Mouse (Mus musculus) stomach, embryonic 14.5 days (tissue): ENCODE data around the gene Dock9. TPM values are rescaled to one million over a fixed set of nuclear protein-coding genes. Genes with fewer than 3 reads are reported as not detected.

Experiments
- ATAC-seq: fragments of 200-750 bp; cut with Nextera tagmentation; 2 replicates; pipeline ENCODE4 v1.8.0; 2017; ENCODE audit warnings: low read depth, moderate TSS enrichment; ENCODE audit not compliant: insufficient number of reproducible peaks, insufficient read depth, low FRiP score
- H3K27ac ChIP-seq: fragments of 300-500 bp; sonication (generic); 2 replicates; pipeline ENCODE4 v1.5.1; 2014; ENCODE audit warnings: mild to moderate bottlenecking, low read length, moderate library complexity, mixed read lengths
- H3K27me3 ChIP-seq: fragments of 300-500 bp; sonication (generic); 2 replicates; pipeline ENCODE4 v1.6.1; 2014; ENCODE audit warnings: low read length, control low read depth, mixed read lengths; ENCODE audit not compliant: control insufficient read depth, insufficient read depth
- H3K36me3 ChIP-seq: fragments of 300-500 bp; sonication (generic); 2 replicates; pipeline ENCODE4 v1.6.1; 2014; ENCODE audit warnings: mild to moderate bottlenecking, control low read depth, low read length, moderate library complexity, mixed read lengths; ENCODE audit not compliant: control insufficient read depth, insufficient read depth
- H3K4me1 ChIP-seq: fragments of 300-500 bp; sonication (generic); 2 replicates; pipeline ENCODE4 v1.6.1; 2014; ENCODE audit warnings: low read length, control low read depth, mixed read lengths; ENCODE audit not compliant: control insufficient read depth, insufficient read depth
- H3K4me2 ChIP-seq: fragments of 300-500 bp; sonication (generic); replicated peaks from 2 replicates; pipeline ENCODE4 v1.6.1; 2014; ENCODE audit warnings: low read depth, low read length, control low read depth
- H3K4me3 ChIP-seq: fragments of 300-500 bp; sonication (generic); 2 replicates; pipeline ENCODE4 v1.5.1; 2014; ENCODE audit warnings: low read depth, low read length, control low read depth
- H3K9ac ChIP-seq: fragments of 300-500 bp; sonication (generic); replicated peaks from 2 replicates; pipeline ENCODE4 v1.6.1; 2014; ENCODE audit warnings: low read depth, mild to moderate bottlenecking, control low read depth, low read length, moderate library complexity, mixed read lengths
- H3K9me3 ChIP-seq: fragments of 300-500 bp; sonication (generic); 2 replicates; pipeline ENCODE4 v1.6.1; 2016; ENCODE audit warnings: low read depth, low read length, control low read depth; ENCODE audit not compliant: control insufficient read depth
- WGBS: fragments of 180-500 bp; shearing (Covaris S2); extraction: QIAGEN DNeasy Blood & Tissue Kit; methylation state at CpG from one replicate; pipeline ENCODE4 v1.1.7; 2014; 5-methylcytosine and 5-hydroxymethylcytosine counted together
- polyA plus RNA-seq: library from polyadenylated mRNA; unstranded; fragments of >200 nt; fragmentation: Nextera tagmentation; extraction: Ambion mirVana; gene quantifications from 2 replicates; pipeline ENCODE4 v1.2.1, GENCODE M21; 2014

The Dock9 gene
- polyA plus RNA-seq, 1 experiment from 2014 or later = 28.0 TPM

DNA sequence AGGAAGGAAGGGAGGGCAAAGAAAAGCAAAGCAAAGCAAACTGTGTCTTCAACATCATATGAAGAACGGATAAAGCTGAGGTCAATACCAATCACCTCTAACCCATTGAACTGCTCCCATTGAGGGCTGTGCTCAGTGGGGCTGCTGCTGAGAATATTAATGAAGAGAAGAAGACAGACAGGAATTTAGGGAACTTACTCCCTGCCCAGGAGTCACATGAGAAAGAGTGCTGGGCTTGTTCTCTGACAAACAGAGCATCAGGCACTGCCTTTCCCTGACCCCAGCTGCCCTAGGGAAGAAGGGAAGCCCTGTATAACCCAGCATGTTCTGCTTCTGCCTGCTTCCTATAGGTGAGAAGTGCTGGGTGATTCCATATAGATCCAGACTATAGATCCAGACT, 109.5 kb downstream of the Dock9 start:
- no peaks in the 10 kb centered on the region for H3K27me3 ChIP-seq
- no peak overlapping the region for H3K4me2 ChIP-seq
- H3K9me3 ChIP-seq = no peaks in the 10 kb centered on the region
- no peak for ATAC-seq
- no peaks in the 10 kb centered on the region for H3K36me3 ChIP-seq
- H3K4me3 ChIP-seq = no peak overlapping the region
- H3K4me1 ChIP-seq = no peaks in the 10 kb centered on the region
- H3K27ac ChIP-seq = no peak overlapping the region
- no peak overlapping the region for H3K9ac ChIP-seq
- WGBS = 75% methylated on average over 1 of the region's 1 CpGs

DNA sequence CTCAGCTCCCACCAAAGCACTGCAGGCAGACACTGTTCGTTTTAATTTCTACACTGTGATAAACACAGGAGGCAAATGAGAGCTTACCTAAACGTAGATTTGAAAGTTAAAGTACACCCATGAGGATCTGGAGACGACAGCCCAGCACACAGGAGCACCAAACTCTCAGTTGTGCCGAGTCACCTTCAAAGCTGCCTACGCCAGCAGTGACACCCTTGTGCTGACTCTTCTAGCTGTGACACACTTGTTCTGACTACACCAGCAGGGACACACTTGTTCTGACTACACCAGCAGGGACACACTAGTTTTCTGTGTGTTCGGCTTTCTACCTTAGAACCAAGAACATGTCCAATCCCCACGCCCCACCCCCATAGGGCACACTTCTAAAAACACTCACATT, 110.4 kb downstream of the Dock9 start:
- Histone ChIP-seq H3K9me3 (no peaks in the 10 kb centered on the region), H3K9ac (no peak overlapping the region), H3K36me3 (no peaks in the 10 kb centered on the region), H3K27ac (no peak overlapping the region), H3K4me1 (no peaks in the 10 kb centered on the region), H3K4me3 (no peak overlapping the region), H3K27me3 (no peaks in the 10 kb centered on the region), H3K4me2 (no peak overlapping the region)
- 65% methylated on average over 7 of the region's 7 CpGs for WGBS
- no peak for ATAC-seq

DNA sequence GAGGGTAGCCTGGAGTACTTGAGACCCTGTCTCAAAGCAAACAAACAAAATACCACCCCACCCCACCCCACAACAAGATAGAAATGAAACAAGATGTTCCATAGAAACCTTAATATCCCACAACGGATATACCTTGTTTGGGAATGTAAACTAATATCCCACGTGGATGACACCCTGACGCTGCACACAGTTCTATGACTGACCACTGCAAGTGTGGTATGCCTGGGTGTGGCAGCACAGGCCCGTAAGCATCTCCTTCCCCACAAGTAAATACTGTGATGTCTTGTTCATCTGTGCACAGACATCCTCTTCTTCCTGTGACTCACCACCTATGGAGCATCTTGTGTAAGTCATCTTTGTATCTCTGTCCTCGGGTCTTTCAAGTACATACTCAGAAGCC, 118.7 kb downstream of the Dock9 start:
- Histone ChIP-seq H3K9me3 (no peaks in the 10 kb centered on the region), H3K9ac (no peak overlapping the region), H3K27ac (no peak overlapping the region), H3K36me3 (peaks cover 3% of the 10 kb centered on the region; the same call in 1 of the 2 replicates), H3K4me2 (no peak overlapping the region), H3K4me1 (peaks cover 20% of the 10 kb centered on the region), H3K4me3 (no peak overlapping the region), H3K27me3 (no peaks in the 10 kb centered on the region)
- no peak for ATAC-seq
- 75% methylated on average over 5 of the region's 5 CpGs for WGBS

DNA sequence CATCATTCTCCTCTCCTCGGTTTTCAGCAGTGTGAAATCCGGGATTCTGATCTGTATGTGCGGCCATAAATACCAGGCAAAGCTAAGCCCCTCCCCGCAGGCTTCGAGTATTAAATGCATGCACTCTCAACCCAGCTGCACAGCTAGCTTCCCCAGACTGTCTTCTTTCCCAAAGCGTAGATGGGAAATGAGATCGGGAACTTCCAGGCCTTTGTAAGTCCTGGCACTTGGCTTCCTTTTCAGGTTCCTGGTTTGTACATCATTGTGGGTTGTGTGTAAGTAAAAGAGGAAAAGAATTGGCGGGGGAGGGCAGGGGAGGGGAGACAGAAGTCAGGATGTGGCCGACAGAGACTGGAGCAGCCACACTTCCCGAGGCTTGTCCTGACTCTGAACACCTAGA, 119.2 kb downstream of the Dock9 start:
- Histone ChIP-seq H3K4me1 (peaks cover 20% of the 10 kb centered on the region), H3K27ac (no peak overlapping the region), H3K9ac (no peak overlapping the region), H3K36me3 (peaks cover 3% of the 10 kb centered on the region; the same call in 1 of the 2 replicates), H3K27me3 (no peaks in the 10 kb centered on the region), H3K9me3 (no peaks in the 10 kb centered on the region), H3K4me3 (no peak overlapping the region), H3K4me2 (no peak overlapping the region)
- no peak for ATAC-seq
- 52% methylated on average over 10 of the region's 10 CpGs for WGBS

DNA sequence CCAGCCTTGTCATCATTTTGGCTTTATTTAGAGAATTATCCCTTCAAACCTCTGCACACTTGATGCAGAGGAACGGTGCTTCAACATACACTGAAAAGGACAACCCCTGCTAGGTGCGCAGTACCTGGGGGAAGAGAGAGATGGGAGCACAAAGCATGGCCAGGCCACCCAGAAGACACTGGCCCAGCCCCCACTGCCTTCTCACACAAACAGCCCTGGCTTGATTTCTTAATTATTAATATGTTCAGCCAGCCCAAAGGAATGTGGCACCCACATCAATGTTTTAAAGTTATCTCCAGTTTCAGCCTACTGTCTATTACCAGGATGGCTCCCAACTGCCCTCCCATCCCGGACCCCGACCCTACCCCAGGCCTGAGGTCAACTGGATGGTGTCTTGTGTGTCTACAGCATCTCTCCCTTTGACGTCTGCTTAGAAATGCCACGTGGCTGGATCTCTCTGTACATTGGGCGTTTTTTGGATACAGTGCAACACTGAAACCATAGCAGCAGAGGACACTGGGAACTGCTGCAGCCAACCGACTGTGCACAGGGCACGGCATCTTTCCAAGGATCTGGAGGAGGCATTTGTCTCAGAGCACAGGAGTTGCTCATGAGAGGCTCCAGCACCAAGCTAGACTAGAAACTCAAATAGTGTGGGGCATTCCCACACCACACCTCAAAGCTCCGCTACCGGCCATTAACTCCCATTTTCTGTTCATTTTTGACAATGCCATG, 120.9 kb downstream of the Dock9 start:
- Histone ChIP-seq H3K27ac (peak overlapping the region; percentile 70; the same call in 1 of the 2 replicates), H3K4me1 (peaks cover 20% of the 10 kb centered on the region), H3K9me3 (peaks cover 4% of the 10 kb centered on the region; the same call in 1 of the 2 replicates), H3K27me3 (no peaks in the 10 kb centered on the region), H3K4me2 (no peak overlapping the region), H3K9ac (no peak overlapping the region), H3K4me3 (no peak overlapping the region), H3K36me3 (peaks cover 3% of the 10 kb centered on the region; the same call in 1 of the 2 replicates)
- WGBS = 83% methylated on average over 11 of the region's 11 CpGs
- ATAC-seq = no peak

DNA sequence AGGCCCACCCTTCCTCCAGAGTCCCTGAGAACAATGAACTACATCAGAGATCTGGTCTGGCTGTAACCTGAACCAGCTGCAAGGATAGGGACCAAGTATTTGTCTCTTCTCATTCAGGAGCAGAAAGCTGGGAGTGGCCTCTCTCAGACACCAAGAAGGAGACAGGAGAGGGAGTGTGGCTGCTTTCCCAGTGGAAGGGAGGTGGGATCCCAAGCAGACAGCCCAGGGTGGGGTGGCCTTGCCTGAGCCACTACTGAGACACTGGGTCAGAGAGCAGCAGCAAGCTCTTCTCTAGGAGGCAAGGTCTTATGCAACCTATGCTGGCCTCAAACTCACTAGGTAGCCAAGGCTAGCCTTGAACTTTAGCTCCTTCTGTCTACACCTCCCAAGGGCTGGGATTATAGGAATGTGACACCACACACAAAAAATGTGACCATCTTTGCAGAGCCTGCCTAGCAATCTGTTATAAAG, 121.5 kb downstream of the Dock9 start:
- H3K9me3 ChIP-seq = peaks cover 4% of the 10 kb centered on the region; the same call in 1 of the 2 replicates
- H3K27ac ChIP-seq = peak overlapping the region; percentile 70; the same call in 1 of the 2 replicates
- H3K4me2 ChIP-seq = no peak overlapping the region
- no peaks in the 10 kb centered on the region for H3K27me3 ChIP-seq
- peaks cover 20% of the 10 kb centered on the region for H3K4me1 ChIP-seq
- H3K9ac ChIP-seq = no peak overlapping the region
- H3K36me3 ChIP-seq = peaks cover 3% of the 10 kb centered on the region; the same call in 1 of the 2 replicates
- H3K4me3 ChIP-seq = no peak overlapping the region
- peak; percentile 44; the same call in 1 of the 2 replicates for ATAC-seq

DNA sequence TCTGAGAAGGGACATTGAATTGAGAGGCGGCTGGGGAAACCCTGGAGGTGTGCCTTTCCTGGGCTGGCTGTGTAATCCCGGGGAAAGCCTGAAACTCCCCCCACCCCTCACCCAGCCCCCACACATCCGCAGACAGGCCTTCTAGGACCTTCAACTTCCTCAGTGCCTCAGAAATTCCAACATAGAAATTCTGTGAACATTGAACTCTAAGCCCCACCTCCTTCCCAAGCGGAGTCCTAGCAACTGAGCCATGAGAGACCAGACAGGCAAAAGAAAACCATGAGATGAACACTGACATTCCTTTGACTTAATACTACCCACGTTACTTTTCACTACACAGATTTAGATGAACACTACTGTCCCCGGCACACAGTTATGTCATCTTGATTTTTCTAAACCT, 122.1 kb downstream of the Dock9 start:
- WGBS = 5% methylated on average over 6 of the region's 6 CpGs
- Histone ChIP-seq H3K27ac (peak overlapping the region; percentile 70; the same call in 1 of the 2 replicates), H3K4me2 (no peak overlapping the region)

DNA sequence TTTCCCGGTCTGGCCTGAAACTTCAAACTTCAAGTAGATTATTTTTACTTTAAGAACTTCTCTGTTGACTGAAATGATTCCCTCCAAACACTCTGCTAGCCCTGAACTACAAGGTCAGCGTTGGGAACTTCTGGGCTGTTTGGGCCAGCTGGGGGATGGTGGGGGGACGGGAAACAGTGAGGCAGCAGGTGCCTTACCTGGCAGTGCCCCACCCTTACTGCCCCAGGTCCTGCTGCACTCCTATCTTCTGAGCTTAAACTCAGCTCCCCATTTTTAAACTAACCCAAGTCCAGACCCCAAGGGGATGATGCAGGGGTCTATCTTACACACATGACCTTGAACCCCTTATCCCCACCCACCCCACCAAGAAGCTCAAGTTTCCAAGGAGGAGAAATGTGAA, 122.5 kb downstream of the Dock9 start:
- no peak overlapping the region for H3K27ac ChIP-seq
- ATAC-seq = no peak
- no peak overlapping the region for H3K4me2 ChIP-seq
- peaks cover 4% of the 10 kb centered on the region; the same call in 1 of the 2 replicates for H3K9me3 ChIP-seq
- H3K36me3 ChIP-seq = no peaks in the 10 kb centered on the region
- H3K27me3 ChIP-seq = no peaks in the 10 kb centered on the region
- H3K4me1 ChIP-seq = peaks cover 20% of the 10 kb centered on the region
- no peak overlapping the region for H3K4me3 ChIP-seq
- H3K9ac ChIP-seq = no peak overlapping the region
- 41% methylated on average over 3 of the region's 3 CpGs for WGBS

More for the DNA sequence above, 122.1 kb downstream of the Dock9 start:
- no peaks in the 10 kb centered on the region for H3K27me3 ChIP-seq
- no peak overlapping the region for H3K9ac ChIP-seq
- peaks cover 20% of the 10 kb centered on the region for H3K4me1 ChIP-seq
- H3K9me3 ChIP-seq = peaks cover 4% of the 10 kb centered on the region; the same call in 1 of the 2 replicates
- no peaks in the 10 kb centered on the region for H3K36me3 ChIP-seq
- no peak overlapping the region for H3K4me3 ChIP-seq
- peak; percentile 66 for ATAC-seq
